Mouse (Mus musculus): Measurements from ENCODE around the gene Mrpl49. TPM values are rescaled to one million over a fixed set of nuclear protein-coding genes. Genes with fewer than 3 reads are reported as not detected.

Mrpl49 gene
- polyA plus RNA-seq, 1 experiment from 2014 or later = 64.4 TPM

- ATAC-seq (ENCODE audit: low FRiP score, low read depth) = no peak
- Histone ChIP-seq H3K9me3 (no peaks in the 10 kb centered on the region), H3K27ac (replicated peaks) (no peak overlapping the region), H3K4me1 (replicated peaks) (no peaks in the 10 kb centered on the region), H3K4me2 (no peak overlapping the region), H3K27me3 (no peaks in the 10 kb centered on the region), H3K4me3 (no peak overlapping the region), H3K9ac (no peak overlapping the region), H3K36me3 (no peaks in the 10 kb centered on the region)
- 80% methylated on average over 7 of the region's 7 CpGs for WGBS
These were observed 33.7 kb downstream of the Mrpl49 start for GRCm38 (mm10) chr19:6023930-6024329.

DNA sequence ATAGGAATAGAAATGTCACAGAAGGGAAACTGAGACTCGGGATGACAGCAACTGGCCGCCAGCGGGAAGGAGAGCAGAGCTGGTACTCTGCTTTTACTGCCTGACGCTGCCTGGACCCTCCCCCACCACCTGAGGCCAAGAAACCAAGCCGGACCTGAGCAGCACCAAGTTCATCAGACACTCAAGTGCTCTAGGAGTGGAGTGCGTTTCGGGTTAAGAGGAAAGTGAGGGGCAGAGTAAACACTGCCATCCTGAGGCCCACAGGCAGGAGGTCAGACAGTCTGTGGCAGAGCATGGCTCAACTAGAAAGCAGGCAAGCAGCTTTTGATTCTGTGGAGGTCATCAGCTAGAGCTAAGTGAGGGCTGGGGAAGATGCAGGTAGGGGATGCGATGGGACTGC is 34.5 kb downstream of the Mrpl49 start:
- no peak for ATAC-seq (ENCODE audit: low FRiP score, low read depth)
- no peaks in the 10 kb centered on the region for H3K27me3 ChIP-seq
- no peak overlapping the region for H3K4me3 ChIP-seq
- no peak overlapping the region for H3K4me2 ChIP-seq
- no peak overlapping the region for H3K9ac ChIP-seq
- H3K9me3 ChIP-seq = no peaks in the 10 kb centered on the region
- WGBS = 69% methylated on average over 8 of the region's 8 CpGs
- no peaks in the 10 kb centered on the region for H3K36me3 ChIP-seq
- H3K4me1 ChIP-seq (replicated peaks) = no peaks in the 10 kb centered on the region
- H3K27ac ChIP-seq (replicated peaks) = no peak overlapping the region

- peaks cover 17% of the 10 kb centered on the region; the same call in 1 of the 2 replicates for H3K27me3 ChIP-seq
- H3K36me3 ChIP-seq = no peaks in the 10 kb centered on the region
- H3K4me1 ChIP-seq (replicated peaks) = peaks cover 12% of the 10 kb centered on the region
- no peak overlapping the region for H3K27ac ChIP-seq (replicated peaks)
- no peak overlapping the region for H3K4me3 ChIP-seq
- no peaks in the 10 kb centered on the region for H3K9me3 ChIP-seq
- ATAC-seq (ENCODE audit: low FRiP score, low read depth) = no peak
- no peak overlapping the region for H3K4me2 ChIP-seq
- no peak overlapping the region for H3K9ac ChIP-seq
- 62% methylated on average over 3 of the region's 3 CpGs for WGBS
These were observed 37.3 kb downstream of the Mrpl49 start for GRCm38 (mm10) chr19:6020276-6020675.

DNA sequence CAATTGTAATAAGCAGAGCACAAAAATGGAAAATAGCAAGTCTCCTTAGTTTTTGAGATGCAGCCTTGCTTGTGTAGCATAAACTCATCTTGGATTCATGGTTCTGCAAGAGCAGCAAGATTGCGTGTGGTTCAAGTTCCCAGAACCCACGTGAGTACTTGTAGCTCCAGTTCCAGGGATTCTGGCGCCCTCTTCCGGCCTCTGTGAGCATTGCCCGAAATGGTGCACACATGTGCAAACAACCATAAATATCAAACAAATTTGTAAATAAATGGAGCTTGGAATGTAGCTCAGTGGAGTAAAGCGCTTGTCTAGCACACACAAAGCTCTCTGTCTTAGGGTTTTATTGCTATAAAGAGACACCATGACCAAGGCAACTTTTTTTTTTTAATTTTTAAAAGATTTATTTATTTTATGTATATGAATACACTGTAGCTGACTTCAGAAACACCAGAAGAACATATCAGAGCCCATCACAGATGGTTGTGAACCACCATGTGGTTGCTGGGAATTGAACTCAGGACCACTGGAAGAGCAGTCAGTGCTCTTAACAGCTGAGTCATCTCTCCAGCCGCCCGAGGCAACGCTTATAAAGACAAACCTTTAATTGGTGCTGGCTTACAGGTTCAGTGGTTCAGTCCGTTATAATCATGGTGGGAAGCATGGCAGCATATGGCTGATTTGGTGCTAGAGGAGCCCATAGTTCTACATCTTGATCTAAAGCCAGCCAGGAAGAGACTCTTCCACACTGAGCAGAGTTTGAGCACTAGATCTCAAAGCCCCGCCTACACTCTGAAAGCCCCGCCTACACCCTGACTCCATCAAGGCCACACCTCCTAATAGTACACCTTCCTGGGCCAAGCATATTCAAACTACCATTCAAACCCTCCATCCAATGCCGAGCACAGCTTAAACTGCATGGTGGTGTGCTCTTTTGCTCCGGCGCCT is 39.2 kb downstream of the Mrpl49 start:
- WGBS = 33% methylated on average over 15 of the region's 15 CpGs

DNA sequence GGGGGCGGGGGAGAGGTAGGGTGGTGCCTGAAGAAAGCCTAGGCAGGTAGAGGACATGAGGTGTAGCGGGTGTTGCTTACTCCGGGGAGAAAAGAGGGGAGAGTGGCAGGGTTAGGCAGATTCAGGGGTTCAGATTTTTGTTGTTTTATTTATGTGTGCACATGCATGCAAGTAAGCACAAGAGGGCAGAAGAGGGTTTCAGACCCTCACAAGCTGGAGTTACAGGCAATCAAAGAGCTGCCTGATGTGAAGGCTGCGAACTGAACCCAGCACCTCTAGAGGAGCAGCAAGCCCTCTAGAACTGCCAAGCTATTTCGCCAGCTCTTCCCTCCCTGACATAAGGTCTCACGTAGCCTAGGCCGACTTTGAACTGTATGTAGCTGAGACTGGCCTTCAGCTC is 41.1 kb downstream of the Mrpl49 start:
- WGBS = 43% methylated on average over 7 of the region's 7 CpGs
- Histone ChIP-seq H3K27me3 (peaks cover 17% of the 10 kb centered on the region; the same call in 1 of the 2 replicates), H3K27ac (replicated peaks) (no peak overlapping the region), H3K4me1 (replicated peaks) (peaks cover 20% of the 10 kb centered on the region), H3K4me3 (peak overlapping the region; percentile 55), H3K4me2 (peak overlapping the region; percentile 98), H3K9ac (no peak overlapping the region), H3K9me3 (no peaks in the 10 kb centered on the region), H3K36me3 (no peaks in the 10 kb centered on the region)
- ATAC-seq (ENCODE audit: low FRiP score, low read depth) = no peak

More for the DNA sequence above, 39.2 kb downstream of the Mrpl49 start:
- H3K4me1 ChIP-seq (replicated peaks) = peaks cover 20% of the 10 kb centered on the region
- no peak for ATAC-seq (ENCODE audit: low FRiP score, low read depth)
- H3K27me3 ChIP-seq = peaks cover 17% of the 10 kb centered on the region; the same call in 1 of the 2 replicates
- H3K9me3 ChIP-seq = no peaks in the 10 kb centered on the region
- H3K27ac ChIP-seq (replicated peaks) = no peak overlapping the region
- H3K4me2 ChIP-seq = no peak overlapping the region
- H3K36me3 ChIP-seq = no peaks in the 10 kb centered on the region
- H3K9ac ChIP-seq = no peak overlapping the region
- H3K4me3 ChIP-seq = no peak overlapping the region

DNA sequence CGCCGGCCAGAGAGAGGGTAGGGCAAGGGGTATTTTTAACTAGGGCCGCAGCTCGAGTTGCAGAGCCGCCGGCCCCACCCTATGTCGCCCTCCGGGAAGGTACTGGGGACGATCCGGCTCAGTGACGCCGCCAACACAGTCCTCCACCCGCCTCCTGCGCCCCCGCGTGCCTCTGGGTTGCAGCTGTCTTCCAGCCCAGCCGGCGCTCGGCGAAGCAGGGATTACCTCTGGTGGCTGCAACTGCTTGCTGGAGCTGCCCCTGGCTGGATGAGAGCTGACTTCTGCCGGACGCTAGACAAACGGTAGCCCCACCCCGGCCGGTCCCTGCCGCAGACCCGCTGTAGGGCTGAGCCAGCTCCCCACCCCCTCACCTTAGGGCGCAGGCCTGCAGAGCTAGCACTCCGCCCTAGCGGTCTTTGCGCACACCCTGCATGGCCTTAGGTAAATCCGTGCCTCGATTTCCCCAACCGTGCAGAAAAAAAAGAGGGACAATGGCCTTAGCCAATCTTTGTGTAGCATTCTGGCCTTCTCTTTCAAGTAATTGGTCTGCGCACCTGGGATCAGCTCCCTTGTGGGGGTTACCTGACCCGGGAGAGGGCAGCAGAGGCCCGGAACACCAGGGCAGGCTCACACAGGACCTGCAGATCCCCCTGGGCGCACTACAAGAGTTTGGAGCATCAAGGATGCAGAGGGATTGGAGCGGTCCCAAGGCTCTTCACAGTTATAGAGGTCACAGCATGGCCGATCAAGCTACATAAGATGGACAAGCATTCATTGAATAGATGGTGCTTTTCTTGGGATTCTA is 41.9 kb downstream of the Mrpl49 start, which contains the start of gene Capn1:
Gene Capn1 (minus strand): TSS at position 387 of the 805 bp plus-strand sequence.
- Histone ChIP-seq H3K9ac (peak within 1 kb of the TSS; percentile 82), H3K4me2 (peak within 1 kb of the TSS; percentile 98), H3K36me3 (no peaks in the 10 kb centered on the region), H3K4me1 (replicated peaks) (peaks cover 20% of the 10 kb centered on the region), H3K27me3 (peaks cover 17% of the 10 kb centered on the region; the same call in 1 of the 2 replicates), H3K27ac (replicated peaks) (peak within 1 kb of the TSS; percentile 42), H3K4me3 (peak within 1 kb of the TSS; percentile 55), H3K9me3 (no peaks in the 10 kb centered on the region)
- 2% methylated on average over 40 of the region's 40 CpGs for WGBS
- peak; percentile 70 for ATAC-seq (ENCODE audit: low FRiP score, low read depth)

DNA sequence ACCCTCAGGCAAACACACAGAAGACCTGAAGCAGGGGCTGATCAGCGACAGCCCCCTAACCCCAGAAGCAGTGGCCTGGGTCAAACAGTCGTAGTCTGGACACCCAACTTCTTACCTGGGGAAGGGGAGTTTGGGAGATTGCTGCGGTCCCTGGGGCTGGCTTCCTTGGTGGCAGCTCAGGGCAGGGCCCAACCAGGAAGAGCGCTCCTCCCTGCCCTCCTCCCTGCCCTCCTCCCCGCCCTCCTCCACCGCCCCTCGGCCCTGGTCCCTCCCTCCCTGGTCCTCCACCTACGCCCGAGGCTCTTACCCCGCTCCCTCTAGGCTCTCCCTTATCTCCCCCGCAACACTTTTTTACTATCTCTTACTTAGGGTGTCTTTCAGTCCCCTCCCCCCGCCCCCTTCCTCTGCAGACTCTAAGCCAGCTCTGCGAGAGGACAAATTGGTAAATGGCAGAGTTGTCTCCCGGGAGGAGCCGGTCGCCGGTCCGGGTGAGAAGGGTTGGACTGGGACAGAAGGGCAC is 42.5 kb downstream of the Mrpl49 start:
- no peaks in the 10 kb centered on the region for H3K9me3 ChIP-seq
- WGBS = 2% methylated on average over 16 of the region's 18 CpGs
- peak overlapping the region; percentile 82 for H3K9ac ChIP-seq
- H3K4me2 ChIP-seq = peak overlapping the region; percentile 98
- H3K4me3 ChIP-seq = peak overlapping the region; percentile 55
- peaks cover 17% of the 10 kb centered on the region; the same call in 1 of the 2 replicates for H3K27me3 ChIP-seq
- no peaks in the 10 kb centered on the region for H3K36me3 ChIP-seq
- H3K4me1 ChIP-seq (replicated peaks) = peaks cover 20% of the 10 kb centered on the region
- peak; percentile 62; the same call in 1 of the 2 replicates for ATAC-seq (ENCODE audit: low FRiP score, low read depth)
- H3K27ac ChIP-seq (replicated peaks) = peak overlapping the region; percentile 42

- Histone ChIP-seq H3K4me1 (replicated peaks) (peaks cover 20% of the 10 kb centered on the region), H3K27ac (replicated peaks) (no peak overlapping the region), H3K4me2 (no peak overlapping the region), H3K9ac (no peak overlapping the region), H3K9me3 (no peaks in the 10 kb centered on the region), H3K36me3 (no peaks in the 10 kb centered on the region), H3K27me3 (peaks cover 17% of the 10 kb centered on the region; the same call in 1 of the 2 replicates), H3K4me3 (no peak overlapping the region)
- no peak for ATAC-seq (ENCODE audit: low FRiP score, low read depth)
- 92% methylated on average over 10 of the region's 10 CpGs for WGBS
These were observed 43.9 kb downstream of the Mrpl49 start for GRCm38 (mm10) chr19:6013691-6014090.

GRCm38 (mm10) chr19:6009137-6009536 is 48.4 kb downstream of the Mrpl49 start:
- no peak overlapping the region for H3K4me2 ChIP-seq
- no peaks in the 10 kb centered on the region for H3K36me3 ChIP-seq
- no peak overlapping the region for H3K4me3 ChIP-seq
- H3K27me3 ChIP-seq = no peaks in the 10 kb centered on the region
- H3K27ac ChIP-seq (replicated peaks) = no peak overlapping the region
- ATAC-seq (ENCODE audit: low FRiP score, low read depth) = no peak
- no peaks in the 10 kb centered on the region for H3K9me3 ChIP-seq
- no peaks in the 10 kb centered on the region for H3K4me1 ChIP-seq (replicated peaks)
- WGBS = 67% methylated on average over 8 of the region's 8 CpGs
- H3K9ac ChIP-seq = no peak overlapping the region

DNA sequence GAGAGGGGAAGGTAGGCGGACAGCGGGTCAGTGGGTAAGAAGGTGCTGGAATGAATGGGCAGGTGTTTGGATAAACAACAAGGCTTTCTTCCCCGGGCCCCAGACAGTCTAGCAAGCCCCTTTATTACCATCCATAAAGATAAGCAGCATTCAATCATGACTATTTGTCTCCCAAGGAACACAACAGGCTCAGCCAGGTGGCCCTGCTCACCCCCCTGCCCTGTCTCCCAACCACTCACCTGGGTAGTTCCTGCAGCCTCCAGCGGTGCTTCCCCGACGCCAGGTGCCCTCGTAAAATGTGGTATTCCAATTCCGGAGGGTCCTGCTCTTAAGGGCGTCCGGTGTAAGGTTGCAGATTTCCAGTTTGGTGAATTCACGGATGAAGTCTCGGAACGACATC is 50.6 kb downstream of the Mrpl49 start:
- 91% methylated on average over 13 of the region's 13 CpGs for WGBS
- H3K27me3 ChIP-seq = no peaks in the 10 kb centered on the region
- no peak overlapping the region for H3K27ac ChIP-seq (replicated peaks)
- H3K4me2 ChIP-seq = no peak overlapping the region
- no peaks in the 10 kb centered on the region for H3K4me1 ChIP-seq (replicated peaks)
- H3K9me3 ChIP-seq = no peaks in the 10 kb centered on the region
- H3K36me3 ChIP-seq = no peaks in the 10 kb centered on the region
- no peak overlapping the region for H3K9ac ChIP-seq
- ATAC-seq (ENCODE audit: low FRiP score, low read depth) = no peak
- H3K4me3 ChIP-seq = no peak overlapping the region

DNA sequence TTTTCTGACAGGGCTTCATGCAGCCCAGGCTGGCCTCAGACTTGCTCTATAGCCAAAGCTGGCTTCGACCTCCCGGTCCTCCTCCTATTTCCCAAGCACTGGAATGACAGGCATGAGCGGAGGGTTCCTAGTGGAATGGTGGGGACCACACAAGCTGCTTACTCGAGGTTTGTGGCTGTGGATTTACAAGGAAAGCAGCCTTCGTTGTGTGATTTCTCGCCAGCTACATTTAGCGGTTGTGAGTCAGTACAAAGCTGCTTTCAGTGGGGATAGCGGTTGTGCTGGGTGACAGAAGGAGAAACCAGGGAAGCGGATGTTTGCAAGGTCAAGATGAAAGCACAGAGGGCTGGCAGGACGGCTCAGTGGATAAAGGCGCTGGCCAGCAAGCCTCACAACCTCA is 52.0 kb downstream of the Mrpl49 start:
- Histone ChIP-seq H3K4me2 (no peak overlapping the region), H3K4me3 (no peak overlapping the region), H3K27ac (replicated peaks) (no peak overlapping the region), H3K4me1 (replicated peaks) (no peaks in the 10 kb centered on the region), H3K36me3 (no peaks in the 10 kb centered on the region), H3K9ac (no peak overlapping the region), H3K27me3 (no peaks in the 10 kb centered on the region), H3K9me3 (no peaks in the 10 kb centered on the region)
- 66% methylated on average over 11 of the region's 11 CpGs for WGBS
- no peak for ATAC-seq (ENCODE audit: low FRiP score, low read depth)

Measured in hindbrain, embryonic 15.5 days (tissue).